Mouse (Mus musculus) liver, embryonic 14.5 days (tissue): ENCODE measurements at regions not wholly inside any gene's neighbourhood (a gene's known extent, or its start where the extent isn't known, plus 50 kb on each side); places are given as distances from the start of the nearest gene placed in this dataset.

Experiments used
- ATAC-seq: fragments of 200-750 bp; cut with Nextera tagmentation; 2 replicates; pipeline ENCODE4 v1.8.0; 2017; ENCODE audit warnings: moderate number of reproducible peaks, mild to moderate bottlenecking, moderate library complexity; ENCODE audit not compliant: insufficient read depth
- DNase-seq, 3 experiments: peaks; one replicate each; pipeline ENCODE4 v3.0.0-alpha.2; 2012 to 2013; ENCODE audit warnings: low read depth in 3 of 3, low spot score in 3 of 3
- H3K27ac ChIP-seq: fragments of 300-500 bp; sonication (generic); 2 replicates; pipeline ENCODE4 v1.5.1; 2014; ENCODE audit warnings: moderate library complexity, mild to moderate bottlenecking, control low read depth, inconsistent platforms
- H3K27me3 ChIP-seq: fragments of 300-500 bp; sonication (generic); 2 replicates; pipeline ENCODE4 v1.6.1; 2014; ENCODE audit warnings: mild to moderate bottlenecking, low read length, moderate library complexity; ENCODE audit not compliant: control insufficient read depth, insufficient read depth
- H3K36me3 ChIP-seq: fragments of 300-500 bp; sonication (generic); replicated peaks from 2 replicates; pipeline ENCODE4 v1.6.1; 2014; ENCODE audit warnings: low read depth; ENCODE audit not compliant: control insufficient read depth, insufficient read depth
- H3K4me1 ChIP-seq, 2 experiments: fragments of 200-500 bp in 1 of 2; fragments of 300-500 bp in 1 of 2; sonication (generic) in 1 of 2; replicated peaks; 2 replicates each; pipeline ENCODE4 v1.6.1; 2012 to 2014; ENCODE audit warnings: antibody characterized with exemption in 1 of 2, inconsistent platforms in 1 of 2, low read length in 1 of 2; ENCODE audit not compliant: control insufficient read depth in 2 of 2, insufficient read depth in 2 of 2
- H3K4me2 ChIP-seq: fragments of 300-500 bp; sonication (generic); 2 replicates; pipeline ENCODE4 v1.6.1; 2014; ENCODE audit warnings: low read depth, mild to moderate bottlenecking, control low read depth, moderate library complexity
- H3K4me3 ChIP-seq, 2 experiments: fragments of 200-500 bp in 1 of 2; fragments of 300-500 bp in 1 of 2; sonication (generic) in 1 of 2; 2 replicates each; pipeline ENCODE4 v1.5.1; 2012 to 2014; ENCODE audit warnings: low read depth in 2 of 2, low read length in 2 of 2, mild to moderate bottlenecking in 2 of 2, control low read depth in 1 of 2, inconsistent platforms in 1 of 2, moderate library complexity in 1 of 2; ENCODE audit not compliant: insufficient read depth in 1 of 2
- H3K9ac ChIP-seq: fragments of 300-500 bp; sonication (generic); replicated peaks from 2 replicates; pipeline ENCODE4 v1.6.1; 2014; ENCODE audit warnings: mild to moderate bottlenecking, control low read depth, moderate library complexity
- H3K9me3 ChIP-seq: fragments of 300-500 bp; sonication (generic); 2 replicates; pipeline ENCODE4 v1.6.1; 2016; ENCODE audit warnings: low read length, mixed read lengths; ENCODE audit not compliant: control insufficient read depth
- CTCF ChIP-seq: IDR thresholded peaks from 2 replicates; pipeline ENCODE4 v1.5.1; 2016; ENCODE audit warnings: antibody characterized with exemption, low read depth, control low read depth
- EP300 ChIP-seq: IDR thresholded peaks from 2 replicates; pipeline ENCODE4 v1.6.1; 2016; ENCODE audit warnings: antibody characterized with exemption, low read depth
- WGBS: fragments of 180-500 bp; shearing (Covaris S2); extraction: QIAGEN DNeasy Blood & Tissue Kit; methylation state at CpG from one replicate; pipeline ENCODE4 v1.1.7; 2014; ENCODE audit not compliant: insufficient replicate concordance; 5-methylcytosine and 5-hydroxymethylcytosine counted together

GRCm38 (mm10) chr6:31840621-31841020 lies 209.4 kb upstream of the 1700012A03Rik start:
- Histone ChIP-seq H3K9ac (no peak overlapping the region), H3K36me3 (no peaks in the 10 kb centered on the region), H3K9me3 (no peaks in the 10 kb centered on the region), H3K4me1 (no peaks in the 10 kb centered on the region), H3K4me3 (no peak overlapping the region), H3K27me3 (no peaks in the 10 kb centered on the region), H3K27ac (no peak overlapping the region), H3K4me2 (no peak overlapping the region)
- DNase-seq (no peak), ATAC-seq (no peak)
- WGBS = 64% methylated on average over 4 of the region's 4 CpGs
- TF ChIP-seq CTCF (peak; percentile 6; the same call in 1 of the 2 replicates), EP300 (no peak)

GRCm38 (mm10) chr6:31838588-31838987 lies 211.5 kb upstream of the 1700012A03Rik start:
- Histone ChIP-seq H3K9ac (no peak overlapping the region), H3K4me1 (no peaks in the 10 kb centered on the region), H3K4me2 (no peak overlapping the region), H3K4me3 (no peak overlapping the region), H3K27me3 (no peaks in the 10 kb centered on the region), H3K36me3 (no peaks in the 10 kb centered on the region), H3K27ac (no peak overlapping the region), H3K9me3 (no peaks in the 10 kb centered on the region)
- DNase-seq (no peak), ATAC-seq (no peak)
- WGBS = 33% methylated on average over 1 of the region's 1 CpGs
- TF ChIP-seq CTCF (peak; percentile 72), EP300 (no peak)

GRCm38 (mm10) chr6:31835795-31836194 lies 214.3 kb upstream of the 1700012A03Rik start:
- no peak overlapping the region for H3K4me2 ChIP-seq
- H3K27ac ChIP-seq = no peak overlapping the region
- H3K9me3 ChIP-seq = no peaks in the 10 kb centered on the region
- H3K9ac ChIP-seq = no peak overlapping the region
- H3K4me3 ChIP-seq = no peak overlapping the region
- no peaks in the 10 kb centered on the region for H3K36me3 ChIP-seq
- ATAC-seq (no peak), DNase-seq (no peak)
- H3K27me3 ChIP-seq = no peaks in the 10 kb centered on the region
- H3K4me1 ChIP-seq = no peaks in the 10 kb centered on the region
- no peak for TF ChIP-seq CTCF
- no peak for TF ChIP-seq EP300

GRCm38 (mm10) chr6:31834503-31834902 lies 215.5 kb upstream of the 1700012A03Rik start:
- Histone ChIP-seq H3K9me3 (no peaks in the 10 kb centered on the region), H3K4me2 (no peak overlapping the region), H3K4me3 (no peak overlapping the region), H3K9ac (no peak overlapping the region), H3K27me3 (no peaks in the 10 kb centered on the region), H3K4me1 (no peaks in the 10 kb centered on the region), H3K27ac (no peak overlapping the region), H3K36me3 (no peaks in the 10 kb centered on the region)
- DNase-seq = no peak
- ATAC-seq = no peak
- TF ChIP-seq CTCF (no peak), EP300 (no peak)
- WGBS = 12% methylated on average over 3 of the region's 4 CpGs

- no peak overlapping the region for H3K4me2 ChIP-seq
- no peak overlapping the region for H3K4me3 ChIP-seq
- H3K9ac ChIP-seq = no peak overlapping the region
- no peaks in the 10 kb centered on the region for H3K36me3 ChIP-seq
- H3K27ac ChIP-seq = no peak overlapping the region
- 71% methylated on average over 11 of the region's 11 CpGs for WGBS
- DNase-seq (no peak), ATAC-seq (no peak)
- TF ChIP-seq CTCF (no peak), EP300 (no peak)
- H3K27me3 ChIP-seq = no peaks in the 10 kb centered on the region
- no peaks in the 10 kb centered on the region for H3K4me1 ChIP-seq
- no peaks in the 10 kb centered on the region for H3K9me3 ChIP-seq
Measured at GRCm38 (mm10) chr6:31830610-31831009, 219.4 kb upstream of the 1700012A03Rik start.

- ATAC-seq (no peak), DNase-seq (no peak)
- Histone ChIP-seq H3K27ac (no peak overlapping the region), H3K36me3 (no peaks in the 10 kb centered on the region), H3K9me3 (no peaks in the 10 kb centered on the region), H3K4me3 (no peak overlapping the region), H3K4me2 (no peak overlapping the region), H3K27me3 (no peaks in the 10 kb centered on the region), H3K9ac (no peak overlapping the region), H3K4me1 (no peaks in the 10 kb centered on the region)
- TF ChIP-seq CTCF (no peak), EP300 (no peak)
- 56% methylated on average over 5 of the region's 5 CpGs for WGBS
Measured at GRCm38 (mm10) chr6:31823616-31824015, 226.4 kb upstream of the 1700012A03Rik start.
